Mouse (Mus musculus): ENCODE results near the gene Sowahc. TPM values are rescaled to one million over a fixed set of nuclear protein-coding genes. Genes with fewer than 3 reads are reported as not detected.

The Sowahc gene
- polyA plus RNA-seq, 2 experiments: 7.3 to 12.4 TPM

DNA sequence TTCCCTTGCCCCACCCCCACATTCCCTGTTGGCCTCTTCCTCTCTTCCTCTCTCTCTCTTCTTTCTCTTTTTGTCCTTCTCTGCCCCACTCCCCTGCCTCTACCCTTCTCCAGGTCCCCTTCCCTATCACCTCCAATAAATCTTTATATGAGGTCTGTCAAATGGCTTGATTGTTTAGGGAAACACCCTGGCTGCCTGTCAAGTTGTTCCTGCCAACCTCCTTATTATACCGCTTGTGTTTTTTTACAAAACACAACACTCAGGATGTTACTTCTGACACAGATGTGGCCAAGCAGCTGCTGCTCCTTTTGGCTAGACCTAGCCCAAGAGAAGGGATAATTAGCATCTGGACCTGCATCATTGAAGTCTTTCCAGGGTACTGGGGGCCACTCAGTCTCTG, 40.3 kb downstream of the Sowahc start:
- Histone ChIP-seq H3K9me3 (ENCODE audit: control insufficient read depth, low read length) (no peaks in the 10 kb centered on the region), H3K4me3 (replicated peaks; ENCODE audit: low read length) (no peak overlapping the region), H3K27me3 (ENCODE audit: control insufficient read depth, insufficient read depth, low read length) (no peaks in the 10 kb centered on the region), H3K9ac (ENCODE audit: low read depth, low read length, severe bottlenecking) (no peak overlapping the region), H3K27ac (replicated peaks; ENCODE audit: low read depth, low read length) (no peak overlapping the region), H3K4me2 (replicated peaks; ENCODE audit: low read depth, low read length, severe bottlenecking) (no peak overlapping the region), H3K4me1 (ENCODE audit: control insufficient read depth, insufficient read depth, low read length) (peaks cover 19% of the 10 kb centered on the region), H3K36me3 (ENCODE audit: control insufficient read depth, insufficient read depth, low read length) (no peaks in the 10 kb centered on the region)
- ATAC-seq (ENCODE audit: low FRiP score, low read depth) (no peak), DNase-seq (ENCODE audit: low spot score) (no peak)
- 43% methylated on average over 1 of the region's 1 CpGs for WGBS
- no peak for TF ChIP-seq POLR2A (IDR thresholded peaks at IDR 0.05; ENCODE audit: borderline replicate concordance, extremely low read depth, insufficient read depth, insufficient read length)

DNA sequence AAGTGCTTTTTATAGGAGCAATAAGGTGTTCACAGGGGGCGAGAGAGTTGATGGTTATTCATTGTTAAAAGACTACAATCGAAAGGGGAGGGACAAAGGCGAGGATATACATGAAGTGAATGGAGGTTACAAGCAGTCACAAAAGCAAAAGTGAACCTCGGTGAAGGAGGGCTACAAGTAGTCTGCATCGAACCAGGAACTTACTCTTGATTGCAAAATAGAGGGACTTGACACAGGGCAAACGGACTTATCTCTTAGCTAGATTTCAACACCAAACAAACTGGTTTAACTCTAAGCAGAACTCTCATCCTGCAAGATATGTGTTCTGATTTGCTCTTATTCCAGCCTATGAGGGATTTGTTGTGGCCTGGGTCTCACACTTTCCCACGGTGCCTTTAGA, 41.2 kb downstream of the Sowahc start:
- ATAC-seq (ENCODE audit: low FRiP score, low read depth): no peak

DNA sequence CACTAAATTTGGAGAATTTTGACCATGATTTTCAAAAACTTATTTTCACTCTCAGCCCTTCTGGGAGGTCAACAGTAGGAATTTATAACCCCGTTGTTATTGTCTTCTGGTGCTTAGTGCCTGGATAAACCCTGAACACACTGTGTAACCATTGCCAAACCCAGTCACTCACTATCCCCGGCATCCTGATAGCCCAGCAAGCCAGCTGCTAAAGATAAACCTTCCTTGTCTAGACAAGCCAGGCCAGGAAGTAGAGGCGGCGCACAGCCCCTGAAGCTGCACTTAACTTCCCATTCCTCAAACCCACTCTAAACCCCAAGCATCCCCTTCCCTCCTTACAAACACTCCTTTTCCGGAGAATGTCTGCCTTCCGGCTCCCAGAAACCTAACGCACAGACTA, 43.3 kb downstream of the Sowahc start:
- ATAC-seq (ENCODE audit: low FRiP score, low read depth) (no peak), DNase-seq (ENCODE audit: low spot score) (no peak)
- Histone ChIP-seq H3K36me3 (ENCODE audit: control insufficient read depth, insufficient read depth, low read length) (no peaks in the 10 kb centered on the region), H3K9me3 (ENCODE audit: control insufficient read depth, low read length) (no peaks in the 10 kb centered on the region), H3K27me3 (ENCODE audit: control insufficient read depth, insufficient read depth, low read length) (no peaks in the 10 kb centered on the region), H3K27ac (replicated peaks; ENCODE audit: low read depth, low read length) (no peak overlapping the region), H3K4me1 (ENCODE audit: control insufficient read depth, insufficient read depth, low read length) (peaks cover 22% of the 10 kb centered on the region), H3K9ac (ENCODE audit: low read depth, low read length, severe bottlenecking) (no peak overlapping the region), H3K4me3 (replicated peaks; ENCODE audit: low read length) (no peak overlapping the region), H3K4me2 (replicated peaks; ENCODE audit: low read depth, low read length, severe bottlenecking) (no peak overlapping the region)
- 59% methylated on average over 7 of the region's 7 CpGs for WGBS
- TF ChIP-seq POLR2A (IDR thresholded peaks at IDR 0.05; ENCODE audit: borderline replicate concordance, extremely low read depth, insufficient read depth, insufficient read length): no peak

More for the DNA sequence above, 41.2 kb downstream of the Sowahc start:
- H3K27me3 ChIP-seq (ENCODE audit: control insufficient read depth, insufficient read depth, low read length): no peaks in the 10 kb centered on the region
- H3K9ac ChIP-seq (ENCODE audit: low read depth, low read length, severe bottlenecking): no peak overlapping the region
- WGBS: 72% methylated on average over 7 of the region's 7 CpGs
- no peak for TF ChIP-seq POLR2A (IDR thresholded peaks at IDR 0.05; ENCODE audit: borderline replicate concordance, extremely low read depth, insufficient read depth, insufficient read length)
- peaks cover 26% of the 10 kb centered on the region for H3K4me1 ChIP-seq (ENCODE audit: control insufficient read depth, insufficient read depth, low read length)
- H3K4me2 ChIP-seq (replicated peaks; ENCODE audit: low read depth, low read length, severe bottlenecking): no peak overlapping the region
- H3K9me3 ChIP-seq (ENCODE audit: control insufficient read depth, low read length): no peaks in the 10 kb centered on the region
- H3K36me3 ChIP-seq (ENCODE audit: control insufficient read depth, insufficient read depth, low read length): no peaks in the 10 kb centered on the region
- no peak for DNase-seq (ENCODE audit: low spot score)
- no peak overlapping the region for H3K27ac ChIP-seq (replicated peaks; ENCODE audit: low read depth, low read length)
- no peak overlapping the region for H3K4me3 ChIP-seq (replicated peaks; ENCODE audit: low read length)

DNA sequence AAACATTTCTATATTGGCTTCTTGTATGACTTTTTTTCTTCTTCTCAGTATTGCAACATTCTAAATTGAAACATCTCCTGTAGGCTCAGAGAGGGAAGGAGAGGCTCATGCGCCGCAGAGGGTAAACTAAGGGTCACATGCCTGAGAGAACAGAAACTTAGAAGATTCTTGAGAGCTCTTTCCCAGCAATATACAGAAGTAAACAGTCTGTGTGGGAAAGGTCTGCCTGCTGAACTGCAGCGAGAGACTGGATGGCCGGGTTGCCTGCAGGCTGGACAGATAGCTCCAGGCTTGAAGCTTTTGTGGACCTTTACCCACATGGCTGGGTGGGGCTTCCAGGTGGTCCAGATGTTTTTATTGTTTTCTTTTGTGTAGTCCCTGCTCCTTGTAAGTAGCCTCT, 43.9 kb downstream of the Sowahc start:
- no peaks in the 10 kb centered on the region for H3K9me3 ChIP-seq (ENCODE audit: control insufficient read depth, low read length)
- WGBS: 44% methylated on average over 4 of the region's 4 CpGs
- no peak overlapping the region for H3K27ac ChIP-seq (replicated peaks; ENCODE audit: low read depth, low read length)
- H3K27me3 ChIP-seq (ENCODE audit: control insufficient read depth, insufficient read depth, low read length): no peaks in the 10 kb centered on the region
- no peak overlapping the region for H3K9ac ChIP-seq (ENCODE audit: low read depth, low read length, severe bottlenecking)
- DNase-seq (ENCODE audit: low spot score) (no peak), ATAC-seq (ENCODE audit: low FRiP score, low read depth) (no peak)
- H3K4me3 ChIP-seq (replicated peaks; ENCODE audit: low read length): no peak overlapping the region
- H3K36me3 ChIP-seq (ENCODE audit: control insufficient read depth, insufficient read depth, low read length): no peaks in the 10 kb centered on the region
- H3K4me1 ChIP-seq (ENCODE audit: control insufficient read depth, insufficient read depth, low read length): peaks cover 20% of the 10 kb centered on the region
- H3K4me2 ChIP-seq (replicated peaks; ENCODE audit: low read depth, low read length, severe bottlenecking): no peak overlapping the region
- no peak for TF ChIP-seq POLR2A (IDR thresholded peaks at IDR 0.05; ENCODE audit: borderline replicate concordance, extremely low read depth, insufficient read depth, insufficient read length)

DNA sequence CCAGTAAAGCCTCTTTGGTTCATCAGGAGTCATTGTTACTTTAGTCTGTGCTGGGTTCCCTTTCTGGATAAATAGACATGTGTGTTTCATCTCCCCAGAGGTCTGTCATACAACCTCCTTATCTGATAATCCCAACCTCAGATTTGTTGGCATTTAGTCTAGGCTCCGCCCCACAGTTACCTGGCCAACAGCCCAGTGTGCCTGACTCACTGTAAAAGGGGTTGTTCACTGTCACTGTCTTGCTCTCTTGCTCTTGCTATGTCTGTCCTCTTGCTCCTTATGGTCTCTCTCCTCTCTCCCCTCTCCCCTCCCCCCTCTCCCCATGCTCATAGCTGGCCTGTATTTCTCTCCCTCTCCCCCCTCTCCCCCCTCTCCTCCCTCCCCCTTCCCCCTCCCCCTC, 44.3 kb downstream of the Sowahc start:
- H3K9ac ChIP-seq (ENCODE audit: low read depth, low read length, severe bottlenecking): no peak overlapping the region
- no peak for TF ChIP-seq POLR2A (IDR thresholded peaks at IDR 0.05; ENCODE audit: borderline replicate concordance, extremely low read depth, insufficient read depth, insufficient read length)
- DNase-seq (ENCODE audit: low spot score): no peak
- H3K4me2 ChIP-seq (replicated peaks; ENCODE audit: low read depth, low read length, severe bottlenecking): no peak overlapping the region
- peaks cover 20% of the 10 kb centered on the region for H3K4me1 ChIP-seq (ENCODE audit: control insufficient read depth, insufficient read depth, low read length)
- H3K4me3 ChIP-seq (replicated peaks; ENCODE audit: low read length): no peak overlapping the region
- H3K9me3 ChIP-seq (ENCODE audit: control insufficient read depth, low read length): no peaks in the 10 kb centered on the region
- WGBS: 81% methylated on average over 1 of the region's 1 CpGs
- no peaks in the 10 kb centered on the region for H3K36me3 ChIP-seq (ENCODE audit: control insufficient read depth, insufficient read depth, low read length)
- H3K27ac ChIP-seq (replicated peaks; ENCODE audit: low read depth, low read length): no peak overlapping the region
- no peak for ATAC-seq (ENCODE audit: low FRiP score, low read depth)
- no peaks in the 10 kb centered on the region for H3K27me3 ChIP-seq (ENCODE audit: control insufficient read depth, insufficient read depth, low read length)

DNA sequence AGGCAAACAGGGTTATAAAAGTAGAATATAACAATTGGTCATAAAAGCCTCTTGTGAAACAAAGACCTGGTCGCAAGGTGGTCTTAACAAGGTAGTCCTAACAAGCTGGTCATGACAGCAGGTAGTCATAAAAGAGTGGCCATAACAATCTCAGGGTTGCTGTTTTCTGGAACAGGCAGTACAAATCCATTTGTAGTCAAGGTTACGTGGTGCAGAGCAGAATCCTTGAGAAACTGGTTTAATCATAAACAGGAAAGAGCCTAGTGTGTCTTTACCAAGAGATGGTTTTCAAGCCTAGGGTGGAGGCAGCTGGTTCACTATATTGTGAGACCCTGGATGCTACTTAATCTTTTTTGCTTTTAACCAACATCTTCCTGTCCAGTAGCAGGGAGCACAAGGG, 45.5 kb downstream of the Sowahc start:
- no peaks in the 10 kb centered on the region for H3K9me3 ChIP-seq (ENCODE audit: control insufficient read depth, low read length)
- no peak overlapping the region for H3K4me2 ChIP-seq (replicated peaks; ENCODE audit: low read depth, low read length, severe bottlenecking)
- no peak overlapping the region for H3K27ac ChIP-seq (replicated peaks; ENCODE audit: low read depth, low read length)
- peaks cover 14% of the 10 kb centered on the region for H3K4me1 ChIP-seq (ENCODE audit: control insufficient read depth, insufficient read depth, low read length)
- TF ChIP-seq POLR2A (IDR thresholded peaks at IDR 0.05; ENCODE audit: borderline replicate concordance, extremely low read depth, insufficient read depth, insufficient read length): no peak
- ATAC-seq (ENCODE audit: low FRiP score, low read depth) (peak; percentile 63; the same call in 1 of the 2 replicates), DNase-seq (ENCODE audit: low spot score) (peak; percentile 14)
- 41% methylated on average over 2 of the region's 2 CpGs for WGBS
- no peak overlapping the region for H3K4me3 ChIP-seq (replicated peaks; ENCODE audit: low read length)
- H3K27me3 ChIP-seq (ENCODE audit: control insufficient read depth, insufficient read depth, low read length): no peaks in the 10 kb centered on the region
- no peak overlapping the region for H3K9ac ChIP-seq (ENCODE audit: low read depth, low read length, severe bottlenecking)
- H3K36me3 ChIP-seq (ENCODE audit: control insufficient read depth, insufficient read depth, low read length): no peaks in the 10 kb centered on the region
